Mouse (Mus musculus) embryonic facial prominence, embryonic 15.5 days (tissue): ENCODE data around the gene Cyp39a1. TPM values are rescaled to one million over a fixed set of nuclear protein-coding genes. Genes with fewer than 3 reads are reported as not detected.

ENCODE experiments used
- ATAC-seq: fragments of 200-750 bp; cut with Nextera tagmentation; 2 replicates; pipeline ENCODE4 v1.8.0; 2017; ENCODE audit warnings: low read depth, moderate TSS enrichment; ENCODE audit not compliant: insufficient number of reproducible peaks, low FRiP score, low TSS enrichment
- H3K27ac ChIP-seq: fragments of 300-500 bp; sonication (generic); replicated peaks from 2 replicates; pipeline ENCODE4 v1.5.1; 2015; ENCODE audit warnings: mild to moderate bottlenecking, inconsistent platforms
- H3K27me3 ChIP-seq: fragments of 300-500 bp; sonication (generic); 2 replicates; pipeline ENCODE4 v1.6.1; 2015; ENCODE audit warnings: inconsistent platforms
- H3K36me3 ChIP-seq: fragments of 300-500 bp; sonication (generic); 2 replicates; pipeline ENCODE4 v1.6.1; 2015; ENCODE audit warnings: mild to moderate bottlenecking, inconsistent platforms
- H3K4me1 ChIP-seq: fragments of 300-500 bp; sonication (generic); 2 replicates; pipeline ENCODE4 v1.6.1; 2015; ENCODE audit warnings: inconsistent platforms
- H3K4me2 ChIP-seq: fragments of 300-500 bp; sonication (generic); replicated peaks from 2 replicates; pipeline ENCODE4 v1.6.1; 2015; ENCODE audit warnings: mild to moderate bottlenecking, inconsistent platforms
- H3K4me3 ChIP-seq: fragments of 300-500 bp; sonication (generic); replicated peaks from 2 replicates; pipeline ENCODE4 v1.5.1; 2015; ENCODE audit warnings: mild to moderate bottlenecking, inconsistent platforms
- H3K9ac ChIP-seq: fragments of 300-500 bp; sonication (generic); 2 replicates; pipeline ENCODE4 v1.6.1; 2015; ENCODE audit warnings: inconsistent platforms
- H3K9me3 ChIP-seq: fragments of 300-500 bp; sonication (generic); replicated peaks from 2 replicates; pipeline ENCODE4 v1.6.1; 2016; ENCODE audit warnings: inconsistent platforms
- WGBS: fragments of 180-500 bp; shearing (Covaris S2); methylation state at CpG from one replicate; pipeline ENCODE4 v1.1.7; 2015; 5-methylcytosine and 5-hydroxymethylcytosine counted together
- polyA plus RNA-seq: library from polyadenylated mRNA; unstranded; fragments of >200 nt; fragmentation: Nextera tagmentation; extraction: Ambion mirVana; gene quantifications from 2 replicates; pipeline ENCODE4 v1.2.1, GENCODE M21; 2015

The Cyp39a1 gene
- polyA plus RNA-seq, 1 experiment from 2014 or later, result 26.2 TPM

GRCm38 (mm10) chr17:43684638-43685037, 17.4 kb downstream of the Cyp39a1 start:
- no peak overlapping the region for H3K4me3 ChIP-seq
- ATAC-seq, result no peak
- 88% methylated on average over 5 of the region's 5 CpGs for WGBS

GRCm38 (mm10) chr17:43689591-43689990, 22.4 kb downstream of the Cyp39a1 start:
- peaks cover 6% of the 10 kb centered on the region; the same call in 1 of the 2 replicates for H3K36me3 ChIP-seq
- no peaks in the 10 kb centered on the region for H3K4me1 ChIP-seq
- H3K4me2 ChIP-seq, result no peak overlapping the region
- H3K4me3 ChIP-seq, result no peak overlapping the region
- 70% methylated on average over 9 of the region's 9 CpGs for WGBS
- no peak overlapping the region for H3K27ac ChIP-seq
- H3K9ac ChIP-seq, result no peak overlapping the region
- no peaks in the 10 kb centered on the region for H3K27me3 ChIP-seq
- H3K9me3 ChIP-seq, result no peaks in the 10 kb centered on the region
- ATAC-seq, result no peak

More at GRCm38 (mm10) chr17:43684638-43685037, 17.4 kb downstream of the Cyp39a1 start:
- Histone ChIP-seq H3K9ac (no peak overlapping the region), H3K36me3 (peaks cover 21% of the 10 kb centered on the region; the same call in 1 of the 2 replicates), H3K27ac (no peak overlapping the region), H3K9me3 (no peaks in the 10 kb centered on the region), H3K4me1 (no peaks in the 10 kb centered on the region), H3K4me2 (no peak overlapping the region), H3K27me3 (no peaks in the 10 kb centered on the region)

- Histone ChIP-seq H3K36me3 (0 out of 2 replicates have a peak, but pooled peaks cover 11% of the 10 kb centered on the region), H3K9ac (no peak overlapping the region), H3K4me2 (no peak overlapping the region), H3K4me3 (no peak overlapping the region), H3K27me3 (no peaks in the 10 kb centered on the region), H3K9me3 (no peaks in the 10 kb centered on the region), H3K27ac (no peak overlapping the region), H3K4me1 (no peaks in the 10 kb centered on the region)
- WGBS, result 39% methylated on average over 14 of the region's 14 CpGs
- ATAC-seq, result no peak
Observed at GRCm38 (mm10) chr17:43698997-43699649, 31.9 kb downstream of the Cyp39a1 start.

- no peaks in the 10 kb centered on the region for H3K4me1 ChIP-seq
- no peak overlapping the region for H3K4me2 ChIP-seq
- H3K27ac ChIP-seq, result no peak overlapping the region
- no peaks in the 10 kb centered on the region for H3K27me3 ChIP-seq
- WGBS, result 65% methylated on average over 6 of the region's 6 CpGs
- H3K9me3 ChIP-seq, result no peaks in the 10 kb centered on the region
- no peak overlapping the region for H3K9ac ChIP-seq
- 0 out of 2 replicates have a peak, but pooled peaks cover 5% of the 10 kb centered on the region for H3K36me3 ChIP-seq
- no peak overlapping the region for H3K4me3 ChIP-seq
- ATAC-seq, result no peak
Observed at GRCm38 (mm10) chr17:43701060-43701459, 33.8 kb downstream of the Cyp39a1 start.

GRCm38 (mm10) chr17:43704216-43704930, 37.1 kb downstream of the Cyp39a1 start:
- WGBS, result 82% methylated on average over 12 of the region's 12 CpGs

GRCm38 (mm10) chr17:43706749-43707148, 39.5 kb downstream of the Cyp39a1 start:
- Histone ChIP-seq H3K36me3 (no peaks in the 10 kb centered on the region), H3K4me2 (no peak overlapping the region), H3K9me3 (no peaks in the 10 kb centered on the region), H3K27ac (no peak overlapping the region), H3K4me3 (no peak overlapping the region), H3K4me1 (no peaks in the 10 kb centered on the region), H3K9ac (no peak overlapping the region), H3K27me3 (no peaks in the 10 kb centered on the region)
- WGBS, result 82% methylated on average over 3 of the region's 3 CpGs
- ATAC-seq, result no peak

More at GRCm38 (mm10) chr17:43704216-43704930, 37.1 kb downstream of the Cyp39a1 start:
- Histone ChIP-seq H3K4me3 (no peak overlapping the region), H3K4me1 (no peaks in the 10 kb centered on the region), H3K9me3 (no peaks in the 10 kb centered on the region), H3K9ac (no peak overlapping the region), H3K4me2 (no peak overlapping the region), H3K27ac (no peak overlapping the region), H3K27me3 (no peaks in the 10 kb centered on the region), H3K36me3 (no peaks in the 10 kb centered on the region)
- no peak for ATAC-seq

- no peaks in the 10 kb centered on the region for H3K36me3 ChIP-seq
- H3K9me3 ChIP-seq, result no peaks in the 10 kb centered on the region
- no peak for ATAC-seq
- no peak overlapping the region for H3K4me3 ChIP-seq
- H3K9ac ChIP-seq, result no peak overlapping the region
- 76% methylated on average over 3 of the region's 3 CpGs for WGBS
- H3K27ac ChIP-seq, result no peak overlapping the region
- no peak overlapping the region for H3K4me2 ChIP-seq
- no peaks in the 10 kb centered on the region for H3K4me1 ChIP-seq
- no peaks in the 10 kb centered on the region for H3K27me3 ChIP-seq
Observed at GRCm38 (mm10) chr17:43707254-43707653, 40.0 kb downstream of the Cyp39a1 start.

- Histone ChIP-seq H3K9ac (no peak overlapping the region), H3K4me3 (no peak overlapping the region), H3K36me3 (no peaks in the 10 kb centered on the region), H3K9me3 (no peaks in the 10 kb centered on the region), H3K4me2 (no peak overlapping the region), H3K27ac (no peak overlapping the region), H3K4me1 (no peaks in the 10 kb centered on the region), H3K27me3 (no peaks in the 10 kb centered on the region)
- no peak for ATAC-seq
- WGBS, result 68% methylated on average over 7 of the region's 7 CpGs
Observed at GRCm38 (mm10) chr17:43711557-43712352, 44.5 kb downstream of the Cyp39a1 start.

- Histone ChIP-seq H3K4me1 (0 out of 2 replicates have a peak, but pooled peaks cover 2% of the 10 kb centered on the region), H3K36me3 (no peaks in the 10 kb centered on the region), H3K9me3 (no peaks in the 10 kb centered on the region), H3K27ac (no peak overlapping the region), H3K4me2 (no peak overlapping the region), H3K4me3 (no peak overlapping the region), H3K27me3 (no peaks in the 10 kb centered on the region), H3K9ac (no peak overlapping the region)
- no peak for ATAC-seq
- WGBS, result 41% methylated on average over 3 of the region's 3 CpGs
Observed at GRCm38 (mm10) chr17:43714191-43714590, 47.0 kb downstream of the Cyp39a1 start.

GRCm38 (mm10) chr17:43716601-43717000, 49.4 kb downstream of the Cyp39a1 start:
- Histone ChIP-seq H3K4me3 (no peak overlapping the region), H3K4me2 (no peak overlapping the region), H3K4me1 (0 out of 2 replicates have a peak, but pooled peaks cover 2% of the 10 kb centered on the region), H3K36me3 (no peaks in the 10 kb centered on the region), H3K27ac (no peak overlapping the region), H3K9me3 (no peaks in the 10 kb centered on the region), H3K27me3 (no peaks in the 10 kb centered on the region), H3K9ac (no peak overlapping the region)
- no peak for ATAC-seq
- 29% methylated on average over 7 of the region's 7 CpGs for WGBS

GRCm38 (mm10) chr17:43719401-43719800, 52.2 kb downstream of the Cyp39a1 start:
- H3K27ac ChIP-seq, result no peak overlapping the region
- H3K9me3 ChIP-seq, result no peaks in the 10 kb centered on the region
- WGBS, result 78% methylated on average over 3 of the region's 3 CpGs
- no peak for ATAC-seq
- no peak overlapping the region for H3K4me2 ChIP-seq
- H3K27me3 ChIP-seq, result no peaks in the 10 kb centered on the region
- 0 out of 2 replicates have a peak, but pooled peaks cover 2% of the 10 kb centered on the region for H3K4me1 ChIP-seq
- no peak overlapping the region for H3K4me3 ChIP-seq
- H3K9ac ChIP-seq, result no peak overlapping the region
- H3K36me3 ChIP-seq, result no peaks in the 10 kb centered on the region
